Mouse (Mus musculus) forebrain, embryonic 16.5 days (tissue): ENCODE measurements around the gene 1810049J17Rik. TPM values are rescaled to one million over a fixed set of nuclear protein-coding genes. Genes with fewer than 3 reads are reported as not detected.
"Not testable (repeated sequence)": the region's sequence is repeated elsewhere in the genome, so short reads cannot be mapped to it uniquely, and the experiment has no call there.

Experiments
- ATAC-seq: fragments of 200-750 bp; cut with Nextera tagmentation; 2 replicates; pipeline ENCODE4 v1.8.0; 2017; ENCODE audit warnings: mild to moderate bottlenecking, moderate library complexity
- H3K27ac ChIP-seq: fragments of 300-500 bp; sonication (generic); 2 replicates; pipeline ENCODE4 v1.5.1; 2014; ENCODE audit warnings: low read length, control low read depth
- H3K27me3 ChIP-seq: fragments of 300-500 bp; sonication (generic); replicated peaks from 2 replicates; pipeline ENCODE4 v1.6.1; 2014; ENCODE audit warnings: low read length; ENCODE audit not compliant: control insufficient read depth, insufficient read depth
- H3K36me3 ChIP-seq: fragments of 300-500 bp; sonication (generic); 2 replicates; pipeline ENCODE4 v1.6.1; 2014; ENCODE audit not compliant: control insufficient read depth, insufficient read depth
- H3K4me1 ChIP-seq: fragments of 300-500 bp; sonication (generic); replicated peaks from 2 replicates; pipeline ENCODE4 v1.6.1; 2014; ENCODE audit warnings: low read length; ENCODE audit not compliant: control insufficient read depth, insufficient read depth
- H3K4me2 ChIP-seq: fragments of 300-500 bp; sonication (generic); 2 replicates; pipeline ENCODE4 v1.6.1; 2014; ENCODE audit warnings: mild to moderate bottlenecking, low read length, control low read depth
- H3K4me3 ChIP-seq: fragments of 300-500 bp; sonication (generic); replicated peaks from 2 replicates; pipeline ENCODE4 v1.5.1; 2014; ENCODE audit warnings: mild to moderate bottlenecking, low read length, control low read depth
- H3K9ac ChIP-seq: fragments of 300-500 bp; sonication (generic); replicated peaks from 2 replicates; pipeline ENCODE4 v1.6.1; 2014; ENCODE audit warnings: low read depth, low read length, control low read depth
- H3K9me3 ChIP-seq: fragments of 300-500 bp; sonication (generic); 2 replicates; pipeline ENCODE4 v1.6.1; 2016; ENCODE audit warnings: low read length; ENCODE audit not compliant: control insufficient read depth
- WGBS: fragments of 180-500 bp; shearing (Covaris S2); extraction: QIAGEN DNeasy Blood & Tissue Kit; methylation state at CpG from one replicate; pipeline ENCODE4 v1.1.7; 2014; 5-methylcytosine and 5-hydroxymethylcytosine counted together
- polyA plus RNA-seq: library from polyadenylated mRNA; unstranded; fragments of >200 nt; fragmentation: Nextera tagmentation; extraction: Ambion mirVana; gene quantifications from 2 replicates; pipeline ENCODE4 v1.2.1, GENCODE M21; 2015

The 1810049J17Rik gene
- polyA plus RNA-seq, result not detected in 2 replicates

- H3K4me1 ChIP-seq, result peaks cover 24% of the 10 kb centered on the region
- no peaks in the 10 kb centered on the region for H3K36me3 ChIP-seq
- WGBS, result under 1% methylated on average over 61 of the region's 70 CpGs
- peak within 1 kb of the TSS; percentile 94 for H3K27ac ChIP-seq
- H3K9me3 ChIP-seq, result no peaks in the 10 kb centered on the region
- H3K4me3 ChIP-seq, result peak within 1 kb of the TSS; percentile 94
- peak within 1 kb of the TSS; percentile 80 for H3K4me2 ChIP-seq
- peak within 1 kb of the TSS; percentile 95 for H3K9ac ChIP-seq
- peak; percentile 36 for ATAC-seq
- H3K27me3 ChIP-seq, result 0 out of 2 replicates have a peak, but pooled peaks cover 3% of the 10 kb centered on the region
Observed at GRCm38 (mm10) chr15:12321788-12322621, at the start of gene 1810049J17Rik. TSS of gene 1810049J17Rik (minus strand) at chr15:12321899.

GRCm38 (mm10) chr15:12371183-12371582, 49.5 kb upstream of the 1810049J17Rik start:
- no peak overlapping the region for H3K4me2 ChIP-seq
- 6% methylated on average over 8 of the region's 8 CpGs for WGBS
- no peak overlapping the region for H3K27ac ChIP-seq
- H3K36me3 ChIP-seq, result no peaks in the 10 kb centered on the region
- H3K4me3 ChIP-seq, result no peak overlapping the region
- no peaks in the 10 kb centered on the region for H3K9me3 ChIP-seq
- ATAC-seq, result peak; percentile 48
- H3K4me1 ChIP-seq, result peaks cover 36% of the 10 kb centered on the region
- H3K9ac ChIP-seq, result no peak overlapping the region
- H3K27me3 ChIP-seq, result 0 out of 2 replicates have a peak, but pooled peaks cover 3% of the 10 kb centered on the region

GRCm38 (mm10) chr15:12370096-12370495, 48.4 kb upstream of the 1810049J17Rik start:
- no peak for ATAC-seq
- WGBS, result 64% methylated on average over 3 of the region's 3 CpGs

GRCm38 (mm10) chr15:12368850-12369249, 47.2 kb upstream of the 1810049J17Rik start:
- 94% methylated on average over 4 of the region's 4 CpGs for WGBS
- Histone ChIP-seq H3K9me3 (no peaks in the 10 kb centered on the region), H3K4me1 (peaks cover 36% of the 10 kb centered on the region), H3K4me2 (no peak overlapping the region), H3K4me3 (no peak overlapping the region), H3K36me3 (no peaks in the 10 kb centered on the region), H3K9ac (no peak overlapping the region), H3K27ac (no peak overlapping the region), H3K27me3 (no peaks in the 10 kb centered on the region)
- no peak for ATAC-seq

More at GRCm38 (mm10) chr15:12370096-12370495, 48.4 kb upstream of the 1810049J17Rik start:
- Histone ChIP-seq H3K9ac (no peak overlapping the region), H3K36me3 (no peaks in the 10 kb centered on the region), H3K27me3 (no peaks in the 10 kb centered on the region), H3K27ac (peak overlapping the region; percentile 42; the same call in 1 of the 2 replicates), H3K4me2 (no peak overlapping the region), H3K4me1 (peaks cover 36% of the 10 kb centered on the region), H3K9me3 (no peaks in the 10 kb centered on the region), H3K4me3 (no peak overlapping the region)

- Histone ChIP-seq H3K27me3 (no peaks in the 10 kb centered on the region), H3K27ac (no peak overlapping the region), H3K9ac (no peak overlapping the region), H3K4me3 (no peak overlapping the region), H3K36me3 (no peaks in the 10 kb centered on the region), H3K4me2 (no peak overlapping the region), H3K4me1 (peaks cover 36% of the 10 kb centered on the region), H3K9me3 (no peaks in the 10 kb centered on the region)
- ATAC-seq, result no peak
- 58% methylated on average over 11 of the region's 11 CpGs for WGBS
Observed at GRCm38 (mm10) chr15:12368357-12368756, 46.7 kb upstream of the 1810049J17Rik start.

- Histone ChIP-seq H3K27ac (no peak overlapping the region), H3K4me1 (peaks cover 36% of the 10 kb centered on the region), H3K4me2 (no peak overlapping the region), H3K36me3 (no peaks in the 10 kb centered on the region), H3K27me3 (no peaks in the 10 kb centered on the region), H3K9ac (no peak overlapping the region), H3K4me3 (no peak overlapping the region), H3K9me3 (no peaks in the 10 kb centered on the region)
- WGBS, result 53% methylated on average over 13 of the region's 13 CpGs
- no peak for ATAC-seq
Observed at GRCm38 (mm10) chr15:12367306-12368080, 45.8 kb upstream of the 1810049J17Rik start.

GRCm38 (mm10) chr15:12366580-12367305, 45.0 kb upstream of the 1810049J17Rik start:
- H3K4me3 ChIP-seq, H3K9ac ChIP-seq, H3K9me3 ChIP-seq, H3K36me3 ChIP-seq, H3K27me3 ChIP-seq, ATAC-seq, H3K4me2 ChIP-seq: not testable (repeated sequence)
- peak overlapping the region; percentile 89 for H3K27ac ChIP-seq
- H3K4me1 ChIP-seq, result peaks cover 36% of the 10 kb centered on the region
- WGBS, result 90% methylated on average over 11 of the region's 11 CpGs

- H3K4me3 ChIP-seq, result no peak overlapping the region
- H3K27me3 ChIP-seq, result no peaks in the 10 kb centered on the region
- H3K27ac ChIP-seq, result peak overlapping the region; percentile 89
- no peaks in the 10 kb centered on the region for H3K36me3 ChIP-seq
- no peaks in the 10 kb centered on the region for H3K9me3 ChIP-seq
- H3K9ac ChIP-seq, result no peak overlapping the region
- peak; percentile 91 for ATAC-seq
- WGBS, result 5% methylated on average over 3 of the region's 3 CpGs
- peaks cover 32% of the 10 kb centered on the region for H3K4me1 ChIP-seq
- H3K4me2 ChIP-seq, result peak overlapping the region; percentile 16; the same call in 1 of the 2 replicates
Observed at GRCm38 (mm10) chr15:12366072-12366469, 44.4 kb upstream of the 1810049J17Rik start.
